Comparison of ENCODE assay signal across 16 mouse cellular contexts in genomic region chr7:63995255-63995980, GRCm38 (mm10). TPM values are rescaled to one million over a fixed set of nuclear protein-coding genes. Genes with fewer than 3 reads are reported as not detected.
DNase-seq lines count a peak whose midpoint lies in the region; ATAC-seq and TF ChIP-seq lines count a peak whose summit lies in the region.
"Had no signal": no experiment of that assay in that cellular context is flagged by ENCODE, and none has a peak within 500 bp of the region (broad histone marks: within the 10 kb centered on the region; RNA-seq: fewer than 3 reads in every experiment).

No protein-coding gene starts in this region.

- H3K27ac ChIP-seq in MEL (ENCODE audit: control insufficient read depth, low read depth, low read length), result peak overlapping the region; percentile 60; the same call in 1 of the 2 replicates
- H3K27ac ChIP-seq in liver, embryonic 14.5 days, result peak overlapping the region; percentile 89
- no peak overlapping the region for H3K27ac ChIP-seq in forebrain, embryonic 16.5 days (ENCODE audit: low read length)
- H3K27ac ChIP-seq in midbrain, postnatal 0 days (ENCODE audit: low read depth, low read length), result no peak overlapping the region
- H3K27ac ChIP-seq: forebrain, embryonic 13.5 days; limb, embryonic 10.5 days; midbrain, embryonic 10.5 days had no signal

- peaks cover 0 to 33% of the 10 kb centered on the region in 2 experiments; a peak in 2 of 4 replicates for H3K36me3 ChIP-seq in MEL (ENCODE audit: control insufficient read depth in 1 of 2, insufficient read depth in 2 of 2, low read length in 2 of 2)
- H3K36me3 ChIP-seq in liver, embryonic 14.5 days (replicated peaks; ENCODE audit: control insufficient read depth, insufficient read depth, low read depth), result no peaks in the 10 kb centered on the region
- no peaks in the 10 kb centered on the region for H3K36me3 ChIP-seq in forebrain, embryonic 16.5 days (ENCODE audit: control insufficient read depth, insufficient read depth)
- no peaks in the 10 kb centered on the region for H3K36me3 ChIP-seq in midbrain, postnatal 0 days (ENCODE audit: insufficient read depth, low read length)
- H3K36me3 ChIP-seq: limb, embryonic 10.5 days; midbrain, embryonic 10.5 days had no signal

- no peak for TF ChIP-seq RAD21 in MEL (IDR thresholded peaks at IDR 0.05; ENCODE audit: low read depth, low read length)

- H3K9me3 ChIP-seq in MEL (replicated peaks; ENCODE audit: insufficient read depth, low read length), result no peaks in the 10 kb centered on the region
- no peaks in the 10 kb centered on the region for H3K9me3 ChIP-seq in liver, embryonic 14.5 days (ENCODE audit: control insufficient read depth, low read length)
- H3K9me3 ChIP-seq in forebrain, embryonic 16.5 days (ENCODE audit: control insufficient read depth, low read length), result no peaks in the 10 kb centered on the region
- no peaks in the 10 kb centered on the region for H3K9me3 ChIP-seq in midbrain, postnatal 0 days (ENCODE audit: low read length)
- H3K9me3 ChIP-seq: forebrain, embryonic 13.5 days; limb, embryonic 10.5 days; midbrain, embryonic 10.5 days had no signal

- ATAC-seq in liver, embryonic 14.5 days (ENCODE audit: insufficient read depth), result peak; percentile 16; the same call in 1 of the 2 replicates
- no peak for ATAC-seq in forebrain, embryonic 16.5 days
- ATAC-seq in midbrain, postnatal 0 days (ENCODE audit: low FRiP score), result no peak
- ATAC-seq: forebrain, embryonic 13.5 days; inflammation-experienced regulatory T-cells, adult 6 months had no signal

- TF ChIP-seq EP300 in MEL (IDR thresholded peaks at IDR 0.05; ENCODE audit: low read depth in 1 of 2, low read length in 2 of 2), result 0 out of 4 replicates have a peak, but pooled peaks of 1 of the 2 experiments have one; percentile 11
- TF ChIP-seq EP300 in liver, embryonic 14.5 days (IDR thresholded peaks at IDR 0.05; ENCODE audit: low read depth), result no peak; the same call in 1 of the 2 replicates

- 0 out of 6 replicates have a peak, but pooled peaks of 1 of the 3 experiments have one; percentile 3 for TF ChIP-seq CTCF in MEL (IDR thresholded peaks at IDR 0.05 in 2 of 3, conservative IDR thresholded peaks at IDR 0.05 in 1 of 3; ENCODE audit: control insufficient read depth in 1 of 3, insufficient read depth in 1 of 3, low read depth in 2 of 3, low read length in 3 of 3, poor library complexity in 1 of 3, severe bottlenecking in 1 of 3)
- peak; percentile 50 for TF ChIP-seq CTCF in liver, embryonic 14.5 days (IDR thresholded peaks at IDR 0.05; ENCODE audit: low read depth)
- no peak for TF ChIP-seq CTCF in midbrain, postnatal 0 days (IDR thresholded peaks at IDR 0.05)

- H3K4me1 ChIP-seq in MEL (ENCODE audit: control insufficient read depth in 1 of 2, insufficient read depth in 2 of 2, low read length in 2 of 2), result peaks cover 34 to 65% of the 10 kb centered on the region in 2 experiments
- peaks cover 87 to 88% of the 10 kb centered on the region in 2 experiments for H3K4me1 ChIP-seq in liver, embryonic 14.5 days (replicated peaks; ENCODE audit: control insufficient read depth in 2 of 2, insufficient read depth in 2 of 2, low read length in 1 of 2)
- 0 out of 2 replicates have a peak, but pooled peaks cover 3% of the 10 kb centered on the region for H3K4me1 ChIP-seq in forebrain, embryonic 16.5 days (replicated peaks; ENCODE audit: control insufficient read depth, insufficient read depth, low read length)
- H3K4me1 ChIP-seq in midbrain, postnatal 0 days (ENCODE audit: insufficient read depth, low read length), result no peaks in the 10 kb centered on the region
- H3K4me1 ChIP-seq: forebrain, embryonic 13.5 days; limb, embryonic 10.5 days; midbrain, embryonic 10.5 days had no signal

- H3K27me3 ChIP-seq in MEL (ENCODE audit: control insufficient read depth in 1 of 2, insufficient read depth in 2 of 2, low read length in 2 of 2), result no peaks in the 10 kb centered on the region
- H3K27me3 ChIP-seq in liver, embryonic 14.5 days (ENCODE audit: control insufficient read depth, insufficient read depth, low read length), result no peaks in the 10 kb centered on the region
- no peaks in the 10 kb centered on the region for H3K27me3 ChIP-seq in forebrain, embryonic 16.5 days (replicated peaks; ENCODE audit: control insufficient read depth, insufficient read depth, low read length)
- no peaks in the 10 kb centered on the region for H3K27me3 ChIP-seq in midbrain, postnatal 0 days (ENCODE audit: insufficient read depth, low read length)
- H3K27me3 ChIP-seq: forebrain, embryonic 13.5 days had no signal

- DNase-seq in adrenal gland, postnatal 14 days, result peak; percentile 12
- DNase-seq in adrenal gland, adult 8-10 months, result no peak
- peak; percentile 9 to 29 for DNase-seq in kidney, postnatal 25 days
- no peak for DNase-seq in kidney, postnatal 14 days
- no peak for DNase-seq in MEL (ENCODE audit: low read depth, low spot score)
- peak in 1 of 3 experiments; percentile 48 for DNase-seq in liver, embryonic 14.5 days (ENCODE audit: low read depth in 3 of 3, low spot score in 3 of 3)
- DNase-seq in midbrain, postnatal 0 days (ENCODE audit: low spot score), result no peak
- DNase-seq: adrenal gland, postnatal 10 days; cerebellum, adult 8-10 months; lung, postnatal 10 days; right cerebral cortex, postnatal 14 days had no signal

- no peak overlapping the region for H3K9ac ChIP-seq in MEL (ENCODE audit: control insufficient read depth, low read depth, low read length, poor library complexity, severe bottlenecking)
- H3K9ac ChIP-seq in liver, embryonic 14.5 days (replicated peaks), result peak overlapping the region; percentile 25; the same call in 1 of the 2 replicates
- H3K9ac ChIP-seq in forebrain, embryonic 16.5 days (replicated peaks; ENCODE audit: low read depth, low read length), result no peak overlapping the region
- no peak overlapping the region for H3K9ac ChIP-seq in midbrain, postnatal 0 days (replicated peaks; ENCODE audit: low read length, poor library complexity, severe bottlenecking)
- H3K9ac ChIP-seq: forebrain, embryonic 13.5 days had no signal

- H3K4me3 ChIP-seq in MEL (ENCODE audit: control insufficient read depth in 1 of 2, insufficient read depth in 1 of 2, low read depth in 2 of 2, low read length in 2 of 2), result no peak overlapping the region
- H3K4me3 ChIP-seq in liver, embryonic 14.5 days (ENCODE audit: insufficient read depth in 1 of 2, low read depth in 2 of 2, low read length in 2 of 2), result no peak overlapping the region
- H3K4me3 ChIP-seq in forebrain, embryonic 16.5 days (replicated peaks; ENCODE audit: low read length), result no peak overlapping the region
- no peak overlapping the region for H3K4me3 ChIP-seq in midbrain, postnatal 0 days (ENCODE audit: low read depth, low read length)
- H3K4me3 ChIP-seq: forebrain, embryonic 13.5 days; limb, embryonic 10.5 days; midbrain, embryonic 10.5 days had no signal

- peak overlapping the region; percentile 11; the same call in 1 of the 2 replicates for H3K4me2 ChIP-seq in liver, embryonic 14.5 days (ENCODE audit: low read depth)
- no peak overlapping the region for H3K4me2 ChIP-seq in forebrain, embryonic 16.5 days (ENCODE audit: low read length)
- no peak overlapping the region for H3K4me2 ChIP-seq in midbrain, postnatal 0 days (ENCODE audit: low read depth, low read length, poor library complexity, severe bottlenecking)
- H3K4me2 ChIP-seq: forebrain, embryonic 13.5 days had no signal

- 63% methylated on average over 3 of the region's 3 CpGs for WGBS in liver, embryonic 14.5 days (ENCODE audit: insufficient replicate concordance)
- 89% methylated on average over 3 of the region's 3 CpGs for WGBS in forebrain, embryonic 16.5 days
- 95% methylated on average over 3 of the region's 3 CpGs for WGBS in midbrain, postnatal 0 days

- H3K79me2 ChIP-seq in MEL (ENCODE audit: control insufficient read depth, insufficient read depth, low read length, poor library complexity), result no peaks in the 10 kb centered on the region

- no peak for TF ChIP-seq POLR2A in MEL (IDR thresholded peaks at IDR 0.05; ENCODE audit: control insufficient read depth in 1 of 2, insufficient read depth in 1 of 2, low read depth in 1 of 2, low read length in 2 of 2, poor library complexity in 1 of 2)

TF ChIP-seq in MEL, 35 proteins besides CTCF, POLR2A, EP300 and RAD21:
- TF ChIP-seq ZNF384 (IDR thresholded peaks at IDR 0.05; ENCODE audit: low read depth, low read length) (peak; percentile 67), MAZ (IDR thresholded peaks at IDR 0.05; ENCODE audit: low read depth, low read length) (no peak), BHLHE40 (IDR thresholded peaks at IDR 0.05; ENCODE audit: borderline replicate concordance, low read depth, low read length) (no peak), GATA1 (IDR thresholded peaks at IDR 0.05; ENCODE audit: low read depth, low read length) (no peak), USF2 (IDR thresholded peaks at IDR 0.05; ENCODE audit: borderline replicate concordance in 1 of 2, insufficient read depth in 1 of 2, low read depth in 1 of 2, low read length in 2 of 2) (no peak), MYC (IDR thresholded peaks at IDR 0.05; ENCODE audit: low read depth, low read length) (no peak), TCF12 (IDR thresholded peaks at IDR 0.05; ENCODE audit: low read depth, low read length) (0 out of 2 replicates have a peak, but pooled peaks have one; percentile 14), MAX (IDR thresholded peaks at IDR 0.05; ENCODE audit: low read length) (0 out of 2 replicates have a peak, but pooled peaks have one; percentile 10)

RNA-seq across cellular contexts. Expression of gene Klf13, which starts 56.7 kb away (rescaled TPM):
- total RNA-seq in adrenal gland, postnatal 14 days (2021), result 85.8 and 102 TPM in 2 replicates
- 10 to 100 TPM; 56.8 to 83.6 (median 74.3) TPM for total RNA-seq in adrenal gland, adult 8-10 months (2022)
- total RNA-seq in MEL (2012; rRNA removed), result 20.5 and 21.6 TPM in 2 replicates
- polyA plus RNA-seq in MEL (2012; ENCODE audit: insufficient read depth in 1 of 2, insufficient read length in 2 of 2, low read depth in 1 of 2, low replicate concordance in 2 of 2, missing spikeins in 1 of 2), result 100 to 1,000 TPM in 1 of 2 experiments, 10 to 100 TPM in 1; 26.9 to 118 TPM
- 3.2 and 3.4 TPM in 2 replicates for polyA plus RNA-seq in liver, embryonic 14.5 days (2012; rRNA removed)
- polyA plus RNA-seq in liver, embryonic 14.5 days (2014; fragmentation: Nextera tagmentation; extraction: Ambion mirVana), result 12.8 and 15.8 TPM in 2 replicates
- polyA plus RNA-seq in forebrain, embryonic 16.5 days (2015; fragmentation: Nextera tagmentation; extraction: Ambion mirVana), result 31.1 and 33.7 TPM in 2 replicates
- total RNA-seq in midbrain, postnatal 0 days (2014; rRNA removed), result 26.6 and 26.7 TPM in 2 replicates
- 19.7 and 21.5 TPM in 2 replicates for polyA plus RNA-seq in midbrain, postnatal 0 days (2015; fragmentation: Nextera tagmentation; extraction: Ambion mirVana)

Comparison
In these comparisons a context has a peak if more than half of its experiments do, and no peak if none do; other contexts are left out.
1. DNase-seq: peak in adrenal gland, postnatal 14 days (single experiment) and kidney, postnatal 25 days (2 of 2); none in adrenal gland, adult 8-10 months (single experiment), kidney, postnatal 14 days (single experiment), MEL (single experiment) and midbrain, postnatal 0 days (single experiment).
2. H3K27ac ChIP-seq: peak in MEL (single experiment) and liver, embryonic 14.5 days (single experiment); none in forebrain, embryonic 16.5 days (single experiment) and midbrain, postnatal 0 days (single experiment).